Mouse (Mus musculus) Muller cell, postnatal 12 days (primary cell): ENCODE data around the gene Vgll4.

Source experiments
- DNase-seq: peaks from one replicate; pipeline ENCODE4 v3.0.0-alpha.2; 2015; ENCODE audit errors: inconsistent ontology term

Vgll4 gene

GRCm38 (mm10) chr6:114842863-114843262 is 126.9 kb downstream of the Vgll4 start:
- no peak for DNase-seq

- no peak for DNase-seq
Measured at GRCm38 (mm10) chr6:114842131-114842530, 127.7 kb downstream of the Vgll4 start.

GRCm38 (mm10) chr6:114840012-114840411 is 129.8 kb downstream of the Vgll4 start:
- DNase-seq, result no peak

- no peak for DNase-seq
Measured at GRCm38 (mm10) chr6:114838872-114839271, 130.9 kb downstream of the Vgll4 start.

GRCm38 (mm10) chr6:114836433-114836832 is 133.4 kb downstream of the Vgll4 start:
- no peak for DNase-seq

GRCm38 (mm10) chr6:114835752-114836151 is 134.0 kb downstream of the Vgll4 start:
- DNase-seq, result no peak

GRCm38 (mm10) chr6:114835344-114835743 is 134.4 kb downstream of the Vgll4 start:
- no peak for DNase-seq

- DNase-seq, result no peak
Measured at GRCm38 (mm10) chr6:114833791-114834346, 135.9 kb downstream of the Vgll4 start.

- DNase-seq, result no peak
Measured at GRCm38 (mm10) chr6:114833058-114833685, 136.6 kb downstream of the Vgll4 start.

GRCm38 (mm10) chr6:114831807-114832206 is 138.0 kb downstream of the Vgll4 start:
- DNase-seq, result no peak

- DNase-seq, result no peak
Measured at GRCm38 (mm10) chr6:114829660-114830438, 139.9 kb downstream of the Vgll4 start.

GRCm38 (mm10) chr6:114826889-114827288 is 142.9 kb downstream of the Vgll4 start:
- no peak for DNase-seq

GRCm38 (mm10) chr6:114821646-114822045 is 148.1 kb downstream of the Vgll4 start:
- DNase-seq, result no peak

- DNase-seq, result peak; percentile 37
Measured at GRCm38 (mm10) chr6:114819971-114820481, 149.8 kb downstream of the Vgll4 start.

GRCm38 (mm10) chr6:114818471-114818870 is 151.3 kb downstream of the Vgll4 start:
- no peak for DNase-seq

GRCm38 (mm10) chr6:114817948-114818347 is 151.8 kb downstream of the Vgll4 start:
- DNase-seq, result no peak

GRCm38 (mm10) chr6:114814882-114815650 is 154.7 kb downstream of the Vgll4 start:
- no peak for DNase-seq

- DNase-seq, result peak; percentile 50
Measured at GRCm38 (mm10) chr6:114814199-114814881, 155.5 kb downstream of the Vgll4 start.

GRCm38 (mm10) chr6:114812779-114813178 is 157.0 kb downstream of the Vgll4 start:
- no peak for DNase-seq

- no peak for DNase-seq
Measured at GRCm38 (mm10) chr6:114812322-114812721, 157.5 kb downstream of the Vgll4 start.
